Mouse (Mus musculus): ENCODE measurements around the gene Mrgprd.

DNA sequence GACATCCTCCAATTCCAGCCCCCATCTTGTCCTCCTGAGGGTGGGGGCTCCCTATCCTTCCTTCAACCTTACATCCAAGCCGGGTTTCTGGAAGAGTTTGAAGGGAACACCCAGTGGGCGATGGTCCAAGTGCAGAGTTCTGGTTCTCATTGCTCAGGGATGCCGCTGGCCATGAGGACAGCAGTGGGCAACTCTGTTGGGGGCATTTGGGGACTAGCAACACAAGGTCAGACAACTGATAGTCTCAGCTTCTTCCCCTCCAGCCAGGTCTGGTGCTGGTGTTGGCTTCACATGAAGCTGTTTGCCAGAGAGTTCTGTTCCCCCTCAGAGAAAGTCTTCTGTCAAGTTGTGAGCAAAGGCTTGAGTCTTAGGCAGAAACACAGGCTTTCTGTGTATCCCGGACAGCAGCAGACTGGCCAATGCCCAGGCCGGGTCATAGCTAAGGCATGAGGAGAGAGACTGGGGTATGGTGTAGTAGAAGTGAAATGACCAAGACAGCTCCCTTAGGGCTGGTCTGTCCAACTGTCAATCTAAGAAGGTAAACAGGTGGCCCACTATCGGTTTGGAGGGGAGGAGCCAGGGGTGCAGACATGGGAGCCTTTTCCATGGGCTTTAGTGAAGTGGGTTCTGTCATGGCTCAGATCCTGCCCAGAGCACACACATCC lies 13.2 kb upstream of the Mrgprd start:
- TF ChIP-seq POLR2A (IDR thresholded peaks at IDR 0.05; ENCODE audit: extremely low read depth, insufficient read depth, low read length), result no peak
- TF ChIP-seq CTCF (IDR thresholded peaks at IDR 0.05; ENCODE audit: extremely low read depth, insufficient read depth, low read length), result no peak
